Comparison of ENCODE assay signal across 8 mouse cellular contexts in the genomic region with DNA sequence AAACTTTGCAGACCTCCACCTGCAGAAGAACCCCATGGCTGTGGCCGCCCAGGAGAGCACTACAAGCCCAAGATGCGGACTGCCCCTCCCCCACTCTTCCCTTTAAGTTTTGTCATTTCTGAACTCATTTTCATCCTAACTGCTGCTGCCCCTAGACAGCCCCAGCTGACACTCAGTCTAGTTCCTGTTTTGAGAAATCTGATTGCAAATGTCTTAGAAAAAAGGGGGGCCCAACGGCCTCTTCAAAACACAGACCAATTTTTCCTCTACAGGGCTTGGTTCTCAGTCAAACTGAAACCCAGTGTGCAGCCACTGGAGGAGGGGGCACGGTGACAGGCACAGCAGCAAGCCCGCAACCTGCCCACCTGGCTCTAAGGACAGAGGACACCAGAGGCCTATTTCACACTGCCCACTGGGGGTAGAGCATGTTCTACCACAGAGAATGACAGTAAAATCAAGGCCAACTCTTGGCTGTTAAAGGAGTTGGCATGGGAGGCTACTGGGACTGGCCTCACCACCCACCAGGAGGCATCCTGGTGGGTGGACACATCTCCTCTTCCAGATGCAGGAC. TPM values are rescaled to one million over a fixed set of nuclear protein-coding genes. Genes with fewer than 3 reads are reported as not detected.
A peak's percentile ranks its signal among the peaks of the same experiment; 100 is the strongest.
DNase-seq lines count a peak whose midpoint lies in the region; ATAC-seq lines count a peak whose summit lies in the region.

No protein-coding gene starts in this region.

- intact Hi-C loops in heart, postnatal 25 days (cut with DNase I): loop anchor here (2.0 kb wide), 1 partner anchor 20 kb away; no protein-coding TSS in a partner anchor

- peak overlapping the region; percentile 91 for H3K4me2 ChIP-seq in hindbrain, embryonic 13.5 days
- H3K4me2 ChIP-seq in lung, embryonic 16.5 days (ENCODE audit: low read depth, low read length): peak overlapping the region; percentile 71

- DNase-seq in heart, adult 18-20 months: peak; percentile 58
- DNase-seq in heart, postnatal 25 days (ENCODE audit: low spot score): no peak
- DNase-seq in cerebellum, postnatal 10 days: peak; percentile 59 to 60
- DNase-seq in splenic B cell, adult 2 months (ENCODE audit: low read depth, low spot score): peak; percentile 77
- no peak for DNase-seq in embryo, embryonic 9.5 days (ENCODE audit: extremely low spot score)
- DNase-seq in frontal cortex, postnatal 10 days (ENCODE audit: low spot score in 2 of 2): no peak

- H3K9me3 ChIP-seq in hindbrain, embryonic 13.5 days: no peaks in the 10 kb centered on the region
- no peaks in the 10 kb centered on the region for H3K9me3 ChIP-seq in lung, embryonic 16.5 days (ENCODE audit: control insufficient read depth, low read length)

- peak overlapping the region; percentile 98 for H3K4me3 ChIP-seq in hindbrain, embryonic 13.5 days
- peak overlapping the region; percentile 99 for H3K4me3 ChIP-seq in lung, embryonic 16.5 days (ENCODE audit: low read length)

- peak overlapping the region; percentile 99; the same call in 1 of the 2 replicates for H3K9ac ChIP-seq in hindbrain, embryonic 13.5 days
- H3K9ac ChIP-seq in lung, embryonic 16.5 days (ENCODE audit: low read length): peak overlapping the region; percentile 40; the same call in 1 of the 2 replicates

- ATAC-seq in hindbrain, embryonic 13.5 days (ENCODE audit: low FRiP score): no peak
- no peak for ATAC-seq in lung, embryonic 16.5 days (ENCODE audit: low read depth)

- no peaks in the 10 kb centered on the region for H3K36me3 ChIP-seq in hindbrain, embryonic 13.5 days
- H3K36me3 ChIP-seq in lung, embryonic 16.5 days (ENCODE audit: control insufficient read depth, insufficient read depth, low read length): no peaks in the 10 kb centered on the region
- peaks cover 1% of the 10 kb centered on the region; the same call in 1 of the 2 replicates for H3K36me3 ChIP-seq in splenic B cell, adult 2 months (ENCODE audit: control insufficient read depth, insufficient read depth, low read length, poor library complexity, severe bottlenecking)

- H3K27me3 ChIP-seq in hindbrain, embryonic 13.5 days: no peaks in the 10 kb centered on the region
- H3K27me3 ChIP-seq in lung, embryonic 16.5 days (ENCODE audit: control insufficient read depth, insufficient read depth, low read depth, low read length): no peaks in the 10 kb centered on the region
- no peaks in the 10 kb centered on the region for H3K27me3 ChIP-seq in splenic B cell, adult 2 months (ENCODE audit: control insufficient read depth, insufficient read depth, low read length, poor library complexity, severe bottlenecking)

- H3K27ac ChIP-seq in hindbrain, embryonic 13.5 days: no peak overlapping the region
- peak overlapping the region; percentile 7 for H3K27ac ChIP-seq in lung, embryonic 16.5 days (ENCODE audit: low read length)

- peaks cover 69% of the 10 kb centered on the region for H3K4me1 ChIP-seq in hindbrain, embryonic 13.5 days (replicated peaks)
- peaks cover 55% of the 10 kb centered on the region for H3K4me1 ChIP-seq in lung, embryonic 16.5 days (replicated peaks; ENCODE audit: control insufficient read depth, insufficient read depth, low read length)

- 72% methylated on average over 5 of the region's 5 CpGs for WGBS in hindbrain, embryonic 13.5 days
- WGBS in lung, embryonic 16.5 days: 52% methylated on average over 5 of the region's 5 CpGs

RNA-seq across cellular contexts. Expression of a gene that starts 1.7 kb away (rescaled TPM):
- 10 to 100 TPM; 45.9 to 54.9 TPM for total RNA-seq in heart, adult 18-20 months (2021)
- total RNA-seq in heart, postnatal 25 days (2021): 10 to 100 TPM; 49.3 to 57.9 TPM
- 19.6 and 20.0 TPM in 2 replicates for polyA plus RNA-seq in hindbrain, embryonic 13.5 days (2015; fragmentation: Nextera tagmentation; extraction: Ambion mirVana)
- 13.7 and 15.0 TPM in 2 replicates for polyA plus RNA-seq in lung, embryonic 16.5 days (2015; fragmentation: Nextera tagmentation; extraction: Ambion mirVana)

RNA-seq across cellular contexts. Expression of a gene that starts 21.4 kb away (rescaled TPM):
- 1 to 10 TPM in 1 of 2 experiments, under 1 TPM in 1; 0.92 to 2.1 TPM for total RNA-seq in heart, adult 18-20 months (2021)
- 1 to 10 TPM; 1.2 to 1.5 TPM for total RNA-seq in heart, postnatal 25 days (2021)
- polyA plus RNA-seq in hindbrain, embryonic 13.5 days (2015; fragmentation: Nextera tagmentation; extraction: Ambion mirVana): 29.9 and 33.1 TPM in 2 replicates
- 3.5 and 5.2 TPM in 2 replicates for polyA plus RNA-seq in lung, embryonic 16.5 days (2015; fragmentation: Nextera tagmentation; extraction: Ambion mirVana)

RNA-seq across cellular contexts. Expression of a gene that starts 35.4 kb away (rescaled TPM):
- total RNA-seq in heart, adult 18-20 months (2021): 1 to 10 TPM; 5.6 to 7.4 TPM
- 1 to 10 TPM; 5.8 to 6.6 TPM for total RNA-seq in heart, postnatal 25 days (2021)
- polyA plus RNA-seq in hindbrain, embryonic 13.5 days (2015; fragmentation: Nextera tagmentation; extraction: Ambion mirVana): 10.4 and 10.6 TPM in 2 replicates
- polyA plus RNA-seq in lung, embryonic 16.5 days (2015; fragmentation: Nextera tagmentation; extraction: Ambion mirVana): 20.0 and 21.5 TPM in 2 replicates

Comparison
In these comparisons a context has a peak if more than half of its experiments do, and no peak if none do; other contexts are left out.
1. DNase-seq: peak in heart, adult 18-20 months (2 of 2), cerebellum, postnatal 10 days (2 of 2) and splenic B cell, adult 2 months (single experiment); none in heart, postnatal 25 days (single experiment), embryo, embryonic 9.5 days (single experiment) and frontal cortex, postnatal 10 days (0 of 2).